Mouse (Mus musculus): ENCODE measurements at regions not wholly inside any gene's neighbourhood (a gene's known extent, or its start where the extent isn't known, plus 50 kb on each side); places are given as distances from the start of the nearest gene placed in this dataset.
"Not testable (repeated sequence)": the region's sequence is repeated elsewhere in the genome, so short reads cannot be mapped to it uniquely, and the experiment has no call there.

DNA sequence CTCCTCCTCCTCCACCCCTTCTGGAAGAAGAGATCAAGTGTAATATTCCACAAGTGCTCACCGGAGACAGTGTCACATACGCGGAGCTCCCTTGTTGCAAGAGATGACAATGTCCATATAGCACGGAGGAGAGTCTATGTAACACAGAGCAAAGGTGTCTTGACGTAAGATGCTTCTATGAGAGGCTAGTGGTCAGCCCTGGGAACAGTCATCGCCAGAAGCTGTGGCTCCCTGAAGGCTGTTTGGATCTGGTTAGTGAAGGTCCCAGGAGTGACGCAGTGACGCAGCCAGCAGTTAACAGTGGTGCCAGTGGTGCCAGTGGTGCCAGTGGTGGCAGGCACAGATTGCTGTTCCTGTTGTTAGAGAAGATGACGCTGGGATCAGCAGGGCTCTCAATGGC is 66.9 kb downstream of the Twistnb start:
- DNase-seq (ENCODE audit: low spot score) = no peak

GRCm38 (mm10) chr12:33497319-33497892 is 68.0 kb downstream of the Twistnb start:
- peak; percentile 25 for DNase-seq (ENCODE audit: low spot score)

- no peak for DNase-seq (ENCODE audit: low spot score)
Observed at GRCm38 (mm10) chr12:33541566-33541965, 112.1 kb downstream of the Twistnb start.

DNA sequence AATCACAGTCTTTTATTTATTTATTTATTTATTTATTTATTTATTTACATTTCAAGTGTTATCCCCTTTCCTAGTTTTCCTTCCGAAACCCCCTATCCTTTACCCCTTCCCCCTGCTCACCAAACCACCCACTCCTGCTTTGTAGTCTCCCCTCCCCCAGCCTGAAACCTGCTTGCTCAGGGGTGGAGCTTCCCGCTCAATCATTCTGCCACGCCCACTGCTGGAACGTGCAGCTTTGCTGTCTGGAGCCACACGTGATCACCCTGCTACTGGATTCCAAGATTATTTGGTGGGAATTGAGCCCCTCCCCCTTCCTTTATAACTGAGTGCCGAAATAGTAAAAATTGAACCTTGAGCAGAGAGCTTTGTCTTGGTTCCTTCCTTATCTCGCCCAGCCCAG is 122.2 kb downstream of the Twistnb start:
- DNase-seq (ENCODE audit: low spot score) = not testable (repeated sequence)

GRCm38 (mm10) chr12:33552231-33552630 is 122.8 kb downstream of the Twistnb start:
- DNase-seq (ENCODE audit: low spot score) = no peak

- no peak for DNase-seq (ENCODE audit: low spot score)
Observed at GRCm38 (mm10) chr12:33552651-33553050, 123.2 kb downstream of the Twistnb start.

DNA sequence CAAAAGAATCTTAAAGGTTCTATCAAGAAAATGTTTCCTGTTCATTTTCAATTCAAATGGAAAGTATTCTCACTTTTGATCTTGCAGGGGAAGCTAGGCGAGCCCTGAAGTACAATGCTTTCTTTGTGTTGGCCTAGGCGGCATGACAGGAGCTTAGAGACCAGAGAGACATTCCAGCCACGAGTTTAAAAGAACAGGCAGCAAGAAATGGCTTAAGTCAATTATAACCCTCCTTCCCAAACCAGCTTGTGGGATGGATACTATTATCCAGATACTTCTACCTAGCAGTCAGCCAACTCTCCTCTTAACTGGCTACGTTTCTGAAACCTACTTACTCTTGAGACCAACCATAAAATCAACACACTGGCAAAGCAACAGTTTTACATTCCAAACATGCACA is 124.3 kb downstream of the Twistnb start:
- peak; percentile 64 for DNase-seq (ENCODE audit: low spot score)

GRCm38 (mm10) chr12:33561141-33561540 is 131.7 kb downstream of the Twistnb start:
- DNase-seq (ENCODE audit: low spot score) = no peak

- peak; percentile 7 for DNase-seq (ENCODE audit: low spot score)
Observed at GRCm38 (mm10) chr12:33577877-33578428, 148.5 kb downstream of the Twistnb start.

DNA sequence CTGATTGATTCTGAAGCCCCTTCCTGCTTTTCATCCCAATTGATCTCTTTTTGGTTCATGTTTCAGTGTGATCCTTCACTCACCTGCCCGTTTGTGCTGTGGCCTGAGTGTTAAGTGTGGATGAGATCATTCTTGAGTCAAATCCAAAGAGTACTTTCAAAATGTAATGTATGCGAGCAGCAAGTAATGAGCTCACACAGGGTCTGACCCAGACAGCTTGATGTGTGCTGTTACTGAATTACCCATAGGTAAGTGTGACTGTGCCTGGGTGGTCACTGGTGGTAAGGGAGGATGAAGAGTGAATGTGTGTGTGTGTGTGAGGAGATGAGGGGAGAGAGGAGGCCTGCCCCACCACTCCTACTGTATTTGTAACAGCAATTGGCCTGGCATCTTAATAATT is 151.4 kb downstream of the Twistnb start:
- DNase-seq (ENCODE audit: low spot score) = no peak

- DNase-seq (ENCODE audit: low spot score) = no peak
Observed at GRCm38 (mm10) chr12:33591031-33591430, 161.6 kb downstream of the Twistnb start.

DNA sequence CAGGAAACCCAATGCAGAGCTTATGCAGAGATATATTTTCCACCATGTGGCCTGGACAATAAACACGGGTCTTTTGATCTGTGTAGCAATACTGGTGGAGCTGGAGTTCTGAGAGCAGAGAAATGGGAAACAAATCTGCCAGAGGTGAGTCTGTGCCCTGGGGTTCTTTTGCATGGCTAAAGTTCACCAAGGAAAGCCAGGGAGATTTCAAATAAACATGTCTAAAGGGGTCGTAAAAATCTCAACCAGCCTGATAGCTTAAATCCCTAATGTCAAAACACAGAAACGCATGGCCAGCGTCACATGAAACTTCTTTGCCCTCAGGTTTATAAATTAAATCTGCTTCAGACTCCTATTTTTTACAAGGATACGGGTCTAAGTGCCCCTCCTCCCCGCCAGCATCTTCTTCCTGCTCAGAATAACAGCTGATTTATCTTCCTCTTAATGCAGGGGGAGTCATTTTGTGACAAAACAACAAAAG is 163.0 kb downstream of the Twistnb start:
- peak; percentile 35 for DNase-seq (ENCODE audit: low spot score)

DNA sequence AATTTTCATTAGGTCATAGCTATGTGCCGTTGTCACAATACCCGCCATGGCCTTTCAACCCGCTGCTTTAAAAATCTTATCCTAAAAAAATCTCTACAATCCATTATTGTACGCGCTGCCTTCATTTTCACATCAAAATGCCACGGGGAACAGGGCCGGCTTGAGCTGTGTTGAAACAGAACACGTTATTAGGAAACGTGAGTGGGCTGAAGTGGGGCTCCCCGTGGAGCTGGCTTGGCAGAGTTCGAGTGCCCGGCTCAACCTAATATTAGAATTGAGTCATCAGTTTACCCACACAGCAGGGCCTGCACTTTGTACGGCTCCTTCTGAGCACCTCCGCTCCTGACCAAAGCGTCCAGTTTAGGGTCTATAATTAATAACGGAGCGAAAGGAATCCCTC is 163.5 kb downstream of the Twistnb start:
- DNase-seq (ENCODE audit: low spot score) = no peak

- DNase-seq (ENCODE audit: low spot score) = no peak
Observed at GRCm38 (mm10) chr12:33593685-33594084, 164.2 kb downstream of the Twistnb start.

GRCm38 (mm10) chr12:33605393-33605792 is 176.0 kb downstream of the Twistnb start:
- DNase-seq (ENCODE audit: low spot score) = no peak

GRCm38 (mm10) chr12:33607811-33608602 is 178.6 kb downstream of the Twistnb start:
- DNase-seq (ENCODE audit: low spot score) = peak; percentile 17

DNA sequence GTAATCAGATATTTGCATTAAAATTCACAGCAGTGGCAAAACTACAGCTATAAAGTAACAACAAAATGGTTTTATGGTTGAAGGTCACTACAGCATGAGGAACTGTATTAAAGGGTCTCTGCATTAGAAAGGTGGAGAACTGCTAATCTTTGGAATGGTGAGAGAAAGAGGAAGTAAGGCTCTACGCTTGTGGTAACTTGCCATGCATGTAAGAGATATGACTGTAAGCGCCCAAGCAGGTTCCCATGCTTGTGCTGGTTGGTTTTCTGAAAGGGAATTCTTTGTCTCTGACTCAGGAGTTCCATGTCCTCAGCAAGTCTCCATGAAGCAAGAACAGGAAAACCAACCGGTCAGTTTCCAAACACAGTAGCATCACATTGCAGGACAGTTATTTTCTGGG is 182.9 kb downstream of the Twistnb start:
- no peak for DNase-seq (ENCODE audit: low spot score)

DNA sequence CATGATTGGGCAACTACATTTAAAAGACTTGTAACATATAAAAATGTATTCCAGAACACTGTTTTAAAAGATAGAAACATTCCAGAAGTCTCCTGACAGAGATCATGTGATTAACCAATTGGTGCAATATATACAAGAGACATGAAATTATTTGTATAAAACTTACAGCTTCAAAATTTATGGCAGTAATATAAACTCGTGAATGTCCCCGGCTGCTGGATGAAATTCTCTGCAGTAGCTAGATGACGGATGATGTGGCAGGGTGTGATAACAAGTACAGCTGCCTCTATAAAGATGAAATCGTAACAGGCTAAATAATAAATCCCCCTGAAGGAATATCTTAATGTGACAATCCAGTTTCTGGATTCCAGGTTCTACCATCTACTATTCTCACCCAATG is 191.0 kb downstream of the Twistnb start:
- DNase-seq (ENCODE audit: low spot score) = no peak

GRCm38 (mm10) chr12:33626092-33626882 is 196.9 kb downstream of the Twistnb start:
- DNase-seq (ENCODE audit: low spot score) = no peak

DNA sequence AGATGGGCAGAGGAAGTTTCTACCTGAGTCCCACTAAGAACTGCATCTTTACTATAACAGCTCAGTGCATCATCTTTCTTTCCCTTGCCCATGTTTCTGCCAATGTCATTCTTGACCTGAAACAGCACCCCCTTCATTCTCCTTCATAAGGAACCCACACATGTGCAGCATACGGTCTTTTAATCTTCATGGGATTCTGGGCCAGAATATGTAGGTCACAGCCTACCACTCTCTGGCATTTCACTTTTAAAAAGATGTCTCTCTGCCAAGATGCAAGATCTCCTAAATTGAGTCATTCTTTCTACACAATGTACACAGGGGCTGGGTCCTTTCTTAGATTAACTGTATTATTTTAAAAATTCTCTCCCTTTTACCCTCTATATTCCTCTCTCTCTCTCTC is 223.2 kb downstream of the Twistnb start:
- DNase-seq (ENCODE audit: low spot score) = no peak

DNA sequence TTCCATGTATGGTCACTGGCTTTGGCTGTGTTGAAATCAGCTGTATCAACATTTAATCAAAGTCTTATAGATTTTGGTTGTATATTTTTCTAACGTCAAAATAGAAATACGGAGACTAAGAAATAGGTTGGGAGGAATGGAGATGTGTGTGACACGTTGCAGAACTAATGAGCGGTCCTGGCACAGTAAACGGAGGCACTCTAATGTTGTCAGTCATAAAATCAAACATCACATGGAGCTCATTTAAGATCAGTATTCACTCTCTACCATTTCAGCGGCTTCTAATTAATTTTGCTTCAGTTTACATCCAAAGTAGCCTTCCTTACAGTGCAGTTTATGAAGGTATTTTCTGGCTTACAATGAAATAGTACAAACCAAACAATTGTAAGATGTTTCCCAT is 246.1 kb downstream of the Twistnb start:
- no peak for DNase-seq (ENCODE audit: low spot score)

GRCm38 (mm10) chr12:33692870-33693269 is 235.4 kb upstream of the Ferd3l start:
- no peak for DNase-seq (ENCODE audit: low spot score)

GRCm38 (mm10) chr12:33714392-33714791 is 213.8 kb upstream of the Ferd3l start:
- DNase-seq (ENCODE audit: low spot score) = no peak
